Mouse (Mus musculus) layer of hippocampus, adult 9-11 months (tissue): Measurements from ENCODE around the gene Olfr776.
"Not testable (repeated sequence)": the region's sequence is repeated elsewhere in the genome, so short reads cannot be mapped to it uniquely, and the experiment has no call there.

Experiments used
- DNase-seq: peaks from one replicate; pipeline ENCODE4 v3.0.0; 2022

The Olfr776 gene

GRCm38 (mm10) chr10:129258827-129259226 lies at the start of gene Olfr776:
Gene Olfr776, plus strand, starts transcription at chr10:129259127.
- DNase-seq, result no peak

- DNase-seq, result no peak
These were observed 28.2 kb upstream of the Olfr776 start for GRCm38 (mm10) chr10:129230737-129231136.

GRCm38 (mm10) chr10:129235904-129236303 lies 23.0 kb upstream of the Olfr776 start, which contains the start of gene Olfr774:
Gene Olfr774, plus strand, starts transcription at chr10:129236204.
- no peak for DNase-seq

- no peak for DNase-seq
These were observed 10.8 kb upstream of the Olfr776 start, which contains the start of gene Olfr775 for GRCm38 (mm10) chr10:129248112-129248511. Gene Olfr775, plus strand, starts transcription at chr10:129248412.

GRCm38 (mm10) chr10:129271081-129271535 lies 12.2 kb downstream of the Olfr776 start, which contains the start of gene Olfr777:
Gene Olfr777, minus strand, starts transcription at chr10:129271485.
- DNase-seq, result no peak

GRCm38 (mm10) chr10:129312973-129313372 lies 54.0 kb downstream of the Olfr776 start:
- not testable (repeated sequence) for DNase-seq

- DNase-seq, result not testable (repeated sequence)
These were observed 54.6 kb downstream of the Olfr776 start for GRCm38 (mm10) chr10:129313521-129313920.
